Mouse (Mus musculus): ENCODE results near the gene Kcng4.
A peak's percentile ranks its signal among the peaks of the same experiment; 100 is the strongest.

DNA sequence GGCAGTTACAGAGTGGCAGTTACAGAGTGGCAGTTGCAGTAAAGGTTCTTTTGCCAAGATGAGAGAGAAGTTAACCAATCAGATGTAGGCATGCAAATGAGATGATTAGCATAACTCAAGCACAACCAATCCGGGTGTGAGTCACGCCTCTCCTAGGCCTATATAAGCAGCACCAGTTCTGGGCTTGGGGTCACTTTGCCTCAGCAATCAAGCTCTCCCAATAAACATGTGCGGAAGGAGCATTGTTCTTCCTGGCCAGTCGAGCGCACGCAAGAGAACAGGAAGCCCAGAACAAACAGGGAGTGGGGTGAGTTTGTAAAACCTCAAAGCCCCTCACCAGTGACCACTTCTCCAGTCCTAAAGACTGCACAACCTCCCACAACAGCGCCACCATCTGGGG, 11.4 kb upstream of the Kcng4 start:
- TF ChIP-seq CTCF (IDR thresholded peaks at IDR 0.05; ENCODE audit: low read depth) (0 out of 2 replicates have a peak, but pooled peaks have one; percentile 21), EP300 (optimal IDR thresholded peaks at IDR 0.05) (no peak)
